Mouse (Mus musculus): ENCODE results near the gene Gpr84. TPM values are rescaled to one million over a fixed set of nuclear protein-coding genes. Genes with fewer than 3 reads are reported as not detected.

Gene Gpr84
- polyA plus RNA-seq, 1 experiment from 2014 or later: not detected

DNA sequence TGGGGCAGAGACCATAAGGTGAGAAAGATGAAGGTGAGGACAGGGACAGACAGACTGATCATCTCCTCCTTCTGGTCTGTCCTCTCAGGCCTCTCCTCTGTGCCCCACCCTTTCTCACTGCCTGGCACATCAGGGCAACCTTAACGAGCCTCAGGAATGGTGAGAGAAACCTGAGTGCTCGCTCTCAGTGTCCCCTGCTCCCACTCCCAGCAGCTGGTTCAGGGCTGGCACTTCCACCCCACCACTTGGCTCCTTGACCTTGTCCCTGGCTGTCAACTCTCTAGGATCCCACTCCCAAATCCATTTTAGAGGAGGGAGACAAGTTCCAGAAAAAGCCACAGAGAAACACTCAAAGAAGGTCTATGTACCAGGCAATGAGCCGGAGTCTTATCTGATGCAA lies 24.6 kb upstream of the Gpr84 start:
- Histone ChIP-seq H3K27me3 (ENCODE audit: control insufficient read depth, insufficient read depth, low read length) (peaks cover under 1% of the 10 kb centered on the region; the same call in 1 of the 2 replicates), H3K27ac (replicated peaks; ENCODE audit: low read depth, low read length) (no peak overlapping the region), H3K4me3 (ENCODE audit: low read depth, low read length) (no peak overlapping the region), H3K4me2 (ENCODE audit: low read depth, low read length) (no peak overlapping the region), H3K9me3 (replicated peaks; ENCODE audit: control insufficient read depth, low read length) (no peaks in the 10 kb centered on the region), H3K36me3 (replicated peaks; ENCODE audit: control insufficient read depth, insufficient read depth, low read depth, low read length) (no peaks in the 10 kb centered on the region), H3K4me1 (ENCODE audit: control insufficient read depth, insufficient read depth, low read length) (peaks cover 5% of the 10 kb centered on the region), H3K9ac (replicated peaks; ENCODE audit: low read length) (no peak overlapping the region; the same call in 1 of the 2 replicates)
- no peak for DNase-seq (ENCODE audit: low spot score)
- 65% methylated on average over 3 of the region's 3 CpGs for WGBS
- ATAC-seq (replicated peaks; ENCODE audit: insufficient number of reproducible peaks, low FRiP score, low TSS enrichment, low read depth): no peak

DNA sequence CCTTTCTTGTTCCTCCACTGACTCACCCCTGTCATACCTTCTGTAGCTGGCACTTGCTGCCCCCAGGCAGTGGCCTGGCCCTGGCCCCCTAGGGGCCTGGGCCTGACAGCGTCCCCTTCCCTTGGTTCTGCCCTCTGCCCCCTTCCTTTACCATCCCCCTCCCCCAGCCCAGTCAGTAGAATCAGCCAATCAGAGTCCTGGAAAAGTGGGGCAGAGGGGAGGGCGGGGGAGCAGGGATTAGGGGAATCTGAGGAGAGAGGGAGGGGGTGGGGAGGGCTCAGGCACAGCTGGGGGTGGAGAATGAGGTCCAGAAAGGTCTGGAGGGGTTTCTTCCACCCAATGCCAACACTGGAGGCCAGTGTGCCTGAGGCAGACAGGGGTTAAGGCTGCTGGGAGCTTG lies 23.8 kb upstream of the Gpr84 start:
- WGBS: 5% methylated on average over 2 of the region's 2 CpGs
- Histone ChIP-seq H3K27me3 (ENCODE audit: control insufficient read depth, insufficient read depth, low read length) (no peaks in the 10 kb centered on the region; the same call in 1 of the 2 replicates), H3K4me2 (ENCODE audit: low read depth, low read length) (peak overlapping the region; percentile 20), H3K9me3 (replicated peaks; ENCODE audit: control insufficient read depth, low read length) (no peaks in the 10 kb centered on the region), H3K4me3 (ENCODE audit: low read depth, low read length) (no peak overlapping the region), H3K27ac (replicated peaks; ENCODE audit: low read depth, low read length) (no peak overlapping the region), H3K4me1 (ENCODE audit: control insufficient read depth, insufficient read depth, low read length) (peaks cover 5% of the 10 kb centered on the region), H3K9ac (replicated peaks; ENCODE audit: low read length) (no peak overlapping the region), H3K36me3 (replicated peaks; ENCODE audit: control insufficient read depth, insufficient read depth, low read depth, low read length) (no peaks in the 10 kb centered on the region)
- ATAC-seq (replicated peaks; ENCODE audit: insufficient number of reproducible peaks, low FRiP score, low TSS enrichment, low read depth) (0 out of 2 replicates have a peak, but pooled peaks have one; percentile 7), DNase-seq (ENCODE audit: low spot score) (peak; percentile 65)

- Histone ChIP-seq H3K9me3 (replicated peaks; ENCODE audit: control insufficient read depth, low read length) (no peaks in the 10 kb centered on the region), H3K4me3 (ENCODE audit: low read depth, low read length) (no peak overlapping the region), H3K9ac (replicated peaks; ENCODE audit: low read length) (no peak overlapping the region), H3K27me3 (ENCODE audit: control insufficient read depth, insufficient read depth, low read length) (no peaks in the 10 kb centered on the region; the same call in 1 of the 2 replicates), H3K27ac (replicated peaks; ENCODE audit: low read depth, low read length) (no peak overlapping the region), H3K4me2 (ENCODE audit: low read depth, low read length) (peak overlapping the region; percentile 20), H3K4me1 (ENCODE audit: control insufficient read depth, insufficient read depth, low read length) (peaks cover 5% of the 10 kb centered on the region), H3K36me3 (replicated peaks; ENCODE audit: control insufficient read depth, insufficient read depth, low read depth, low read length) (no peaks in the 10 kb centered on the region)
- DNase-seq (ENCODE audit: low spot score): no peak
- 36% methylated on average over 5 of the region's 5 CpGs for WGBS
- no peak for ATAC-seq (replicated peaks; ENCODE audit: insufficient number of reproducible peaks, low FRiP score, low TSS enrichment, low read depth)
These were observed 23.3 kb upstream of the Gpr84 start for GRCm38 (mm10) chr15:103333738-103334137.

DNA sequence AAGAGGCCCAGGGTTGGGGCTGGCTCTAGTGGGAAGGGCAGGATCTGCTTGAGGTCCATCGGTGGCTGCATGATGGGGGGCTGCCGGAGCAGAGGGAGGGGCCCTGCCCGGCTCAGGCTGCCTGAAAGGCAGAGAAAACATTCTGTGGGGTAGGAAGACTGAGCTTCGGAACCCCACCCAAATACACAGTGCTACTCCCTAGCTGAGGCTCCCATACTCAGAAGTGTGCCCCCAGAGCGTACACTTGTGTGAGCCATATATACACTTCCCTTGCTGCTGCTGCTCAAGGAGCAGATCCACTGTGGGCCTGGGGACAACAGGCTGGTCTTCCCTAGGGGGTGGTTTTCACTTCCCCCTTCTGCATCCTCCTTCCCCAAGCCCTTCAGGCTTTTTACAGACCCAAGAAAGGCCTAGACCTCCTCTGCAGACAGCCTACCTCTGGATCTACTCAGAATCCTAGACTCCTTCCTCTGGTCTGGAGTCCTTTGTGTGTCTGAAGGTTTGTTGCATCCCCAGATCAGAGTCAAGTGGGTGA lies 22.7 kb upstream of the Gpr84 start:
- no peak; the same call in 1 of the 2 replicates for ATAC-seq (replicated peaks; ENCODE audit: insufficient number of reproducible peaks, low FRiP score, low TSS enrichment, low read depth)
- Histone ChIP-seq H3K36me3 (replicated peaks; ENCODE audit: control insufficient read depth, insufficient read depth, low read depth, low read length) (no peaks in the 10 kb centered on the region), H3K27me3 (ENCODE audit: control insufficient read depth, insufficient read depth, low read length) (no peaks in the 10 kb centered on the region; the same call in 1 of the 2 replicates), H3K4me3 (ENCODE audit: low read depth, low read length) (no peak overlapping the region), H3K9me3 (replicated peaks; ENCODE audit: control insufficient read depth, low read length) (no peaks in the 10 kb centered on the region), H3K9ac (replicated peaks; ENCODE audit: low read length) (peak overlapping the region; percentile 7; the same call in 1 of the 2 replicates), H3K27ac (replicated peaks; ENCODE audit: low read depth, low read length) (no peak overlapping the region), H3K4me2 (ENCODE audit: low read depth, low read length) (no peak overlapping the region), H3K4me1 (ENCODE audit: control insufficient read depth, insufficient read depth, low read length) (peaks cover 5% of the 10 kb centered on the region)
- WGBS: 67% methylated on average over 5 of the region's 5 CpGs
- no peak for DNase-seq (ENCODE audit: low spot score)

- H3K36me3 ChIP-seq (replicated peaks; ENCODE audit: control insufficient read depth, insufficient read depth, low read depth, low read length): no peaks in the 10 kb centered on the region
- under 1% methylated on average over 37 of the region's 40 CpGs for WGBS
- peak overlapping the region; percentile 70 for H3K27ac ChIP-seq (replicated peaks; ENCODE audit: low read depth, low read length)
- peak; percentile 94 for ATAC-seq (replicated peaks; ENCODE audit: insufficient number of reproducible peaks, low FRiP score, low TSS enrichment, low read depth)
- DNase-seq (ENCODE audit: low spot score): peak; percentile 90
- H3K27me3 ChIP-seq (ENCODE audit: control insufficient read depth, insufficient read depth, low read length): no peaks in the 10 kb centered on the region
- peak overlapping the region; percentile 81 for H3K4me2 ChIP-seq (ENCODE audit: low read depth, low read length)
- peak overlapping the region; percentile 86 for H3K4me3 ChIP-seq (ENCODE audit: low read depth, low read length)
- H3K9ac ChIP-seq (replicated peaks; ENCODE audit: low read length): peak overlapping the region; percentile 58
- H3K4me1 ChIP-seq (ENCODE audit: control insufficient read depth, insufficient read depth, low read length): peaks cover 7% of the 10 kb centered on the region
- no peaks in the 10 kb centered on the region for H3K9me3 ChIP-seq (replicated peaks; ENCODE audit: control insufficient read depth, low read length)
These were observed 13.2 kb upstream of the Gpr84 start for GRCm38 (mm10) chr15:103323455-103324247.

DNA sequence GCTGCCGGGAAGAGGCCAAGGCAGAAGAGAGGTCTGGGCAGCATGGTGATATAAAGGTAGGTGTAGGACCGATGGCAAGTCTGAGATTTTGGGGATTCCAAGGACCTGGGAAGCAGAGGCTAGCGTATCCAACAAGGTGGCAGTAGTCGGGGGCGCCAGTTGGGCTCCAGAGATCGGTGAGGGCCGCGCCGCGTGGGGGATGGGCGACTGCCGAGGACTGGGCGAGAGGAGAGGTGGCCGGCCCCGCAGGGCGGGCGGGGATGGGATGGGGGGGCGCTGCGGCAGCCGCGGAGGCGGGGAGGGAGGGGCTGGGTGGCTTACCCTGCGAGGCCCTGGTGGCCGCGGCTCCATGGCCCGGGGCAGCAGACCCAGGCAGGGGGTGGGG lies 12.7 kb upstream of the Gpr84 start:
- peak overlapping the region; percentile 58 for H3K9ac ChIP-seq (replicated peaks; ENCODE audit: low read length)
- H3K4me3 ChIP-seq (ENCODE audit: low read depth, low read length): peak overlapping the region; percentile 86
- no peaks in the 10 kb centered on the region for H3K9me3 ChIP-seq (replicated peaks; ENCODE audit: control insufficient read depth, low read length)
- peak; percentile 61 for DNase-seq (ENCODE audit: low spot score)
- no peaks in the 10 kb centered on the region for H3K36me3 ChIP-seq (replicated peaks; ENCODE audit: control insufficient read depth, insufficient read depth, low read depth, low read length)
- peak overlapping the region; percentile 70; the same call in 1 of the 2 replicates for H3K27ac ChIP-seq (replicated peaks; ENCODE audit: low read depth, low read length)
- H3K4me2 ChIP-seq (ENCODE audit: low read depth, low read length): peak overlapping the region; percentile 81
- no peaks in the 10 kb centered on the region for H3K27me3 ChIP-seq (ENCODE audit: control insufficient read depth, insufficient read depth, low read length)
- under 1% methylated on average over 20 of the region's 26 CpGs for WGBS
- ATAC-seq (replicated peaks; ENCODE audit: insufficient number of reproducible peaks, low FRiP score, low TSS enrichment, low read depth): peak; percentile 67; the same call in 1 of the 2 replicates
- H3K4me1 ChIP-seq (ENCODE audit: control insufficient read depth, insufficient read depth, low read length): peaks cover 7% of the 10 kb centered on the region

GRCm38 (mm10) chr15:103322396-103322795 lies 12.0 kb upstream of the Gpr84 start:
- peak overlapping the region; percentile 81 for H3K4me2 ChIP-seq (ENCODE audit: low read depth, low read length)
- H3K9me3 ChIP-seq (replicated peaks; ENCODE audit: control insufficient read depth, low read length): no peaks in the 10 kb centered on the region
- peak overlapping the region; percentile 86 for H3K4me3 ChIP-seq (ENCODE audit: low read depth, low read length)
- no peaks in the 10 kb centered on the region for H3K27me3 ChIP-seq (ENCODE audit: control insufficient read depth, insufficient read depth, low read length)
- H3K36me3 ChIP-seq (replicated peaks; ENCODE audit: control insufficient read depth, insufficient read depth, low read depth, low read length): 0 out of 2 replicates have a peak, but pooled peaks cover 2% of the 10 kb centered on the region
- no peak for DNase-seq (ENCODE audit: low spot score)
- no peak for ATAC-seq (replicated peaks; ENCODE audit: insufficient number of reproducible peaks, low FRiP score, low TSS enrichment, low read depth)
- peaks cover 7% of the 10 kb centered on the region for H3K4me1 ChIP-seq (ENCODE audit: control insufficient read depth, insufficient read depth, low read length)
- H3K27ac ChIP-seq (replicated peaks; ENCODE audit: low read depth, low read length): no peak overlapping the region
- peak overlapping the region; percentile 58 for H3K9ac ChIP-seq (replicated peaks; ENCODE audit: low read length)
- WGBS: 64% methylated on average over 3 of the region's 4 CpGs

DNA sequence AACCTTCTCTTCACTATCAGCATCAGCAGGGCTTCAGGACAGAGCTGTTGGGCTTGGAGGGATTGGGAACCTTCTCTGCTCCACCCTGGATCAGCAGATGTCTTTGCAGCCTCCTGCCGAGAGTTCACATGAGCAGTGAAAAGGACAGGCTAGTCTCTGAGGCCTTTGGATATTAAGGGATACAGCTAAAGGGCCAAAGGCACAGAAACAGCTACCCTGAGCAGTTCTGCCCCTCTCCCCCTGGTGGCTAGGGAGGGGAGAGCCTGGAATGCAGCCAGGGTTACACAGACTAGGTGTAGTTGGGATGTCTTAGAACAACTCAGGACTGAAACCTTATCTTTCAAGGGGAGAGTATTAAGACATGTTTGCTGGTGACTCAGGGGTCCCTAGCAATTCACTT lies 10.7 kb upstream of the Gpr84 start:
- DNase-seq (ENCODE audit: low spot score): no peak
- Histone ChIP-seq H3K36me3 (replicated peaks; ENCODE audit: control insufficient read depth, insufficient read depth, low read depth, low read length) (peaks cover 6% of the 10 kb centered on the region), H3K9ac (replicated peaks; ENCODE audit: low read length) (no peak overlapping the region), H3K4me1 (ENCODE audit: control insufficient read depth, insufficient read depth, low read length) (peaks cover 7% of the 10 kb centered on the region), H3K4me2 (ENCODE audit: low read depth, low read length) (no peak overlapping the region), H3K27me3 (ENCODE audit: control insufficient read depth, insufficient read depth, low read length) (no peaks in the 10 kb centered on the region), H3K27ac (replicated peaks; ENCODE audit: low read depth, low read length) (no peak overlapping the region), H3K9me3 (replicated peaks; ENCODE audit: control insufficient read depth, low read length) (no peaks in the 10 kb centered on the region), H3K4me3 (ENCODE audit: low read depth, low read length) (no peak overlapping the region)
- no peak for ATAC-seq (replicated peaks; ENCODE audit: insufficient number of reproducible peaks, low FRiP score, low TSS enrichment, low read depth)
- WGBS: 50% methylated on average over 1 of the region's 1 CpGs

Data from embryonic facial prominence, embryonic 11.5 days (tissue).